Mouse (Mus musculus) lung, adult 2 months (tissue): ENCODE measurements around the gene Glra1.
"Not testable (repeated sequence)": the region's sequence is repeated elsewhere in the genome, so short reads cannot be mapped to it uniquely, and the experiment has no call there.

ENCODE experiments used
- CTCF ChIP-seq: fragments of 200-500 bp; IDR thresholded peaks from 2 replicates; pipeline ENCODE4 v1.5.1; 2011; ENCODE audit warnings: mild to moderate bottlenecking, low read length, control low read depth; ENCODE audit not compliant: insufficient read depth
- POLR2A ChIP-seq: fragments of 200-500 bp; IDR thresholded peaks from 2 replicates; pipeline ENCODE4 v1.6.1; 2011; ENCODE audit warnings: low read depth, mild to moderate bottlenecking, control low read depth, low read length, borderline replicate concordance; ENCODE audit errors: extremely low read depth

- not testable (repeated sequence) for TF ChIP-seq CTCF, POLR2A
Measured at GRCm38 (mm10) chr11:55614631-55615030, 6.6 kb upstream of the Glra1 start.
